Mouse (Mus musculus) kidney, embryonic 16.5 days (tissue): ENCODE results near the gene Ado. TPM values are rescaled to one million over a fixed set of nuclear protein-coding genes. Genes with fewer than 3 reads are reported as not detected.

Source experiments
- ATAC-seq: fragments of 200-750 bp; cut with Nextera tagmentation; 2 replicates; pipeline ENCODE4 v1.8.0; 2017; ENCODE audit warnings: moderate TSS enrichment; ENCODE audit not compliant: low FRiP score, low TSS enrichment
- H3K27ac ChIP-seq: fragments of 300-500 bp; sonication (generic); 2 replicates; pipeline ENCODE4 v1.5.1; 2014; ENCODE audit warnings: low read length
- H3K27me3 ChIP-seq: fragments of 300-500 bp; sonication (generic); 2 replicates; pipeline ENCODE4 v1.6.1; 2014; ENCODE audit warnings: low read length, control low read depth, mixed read lengths; ENCODE audit not compliant: insufficient read depth
- H3K36me3 ChIP-seq: fragments of 300-500 bp; sonication (generic); 2 replicates; pipeline ENCODE4 v1.6.1; 2014; ENCODE audit warnings: low read length, control low read depth, mixed read lengths; ENCODE audit not compliant: insufficient read depth
- H3K4me1 ChIP-seq: fragments of 300-500 bp; sonication (generic); 2 replicates; pipeline ENCODE4 v1.6.1; 2014; ENCODE audit warnings: low read length, control low read depth, mixed read lengths; ENCODE audit not compliant: insufficient read depth
- H3K4me2 ChIP-seq: fragments of 300-500 bp; sonication (generic); replicated peaks from 2 replicates; pipeline ENCODE4 v1.6.1; 2014; ENCODE audit warnings: low read depth, low read length
- H3K4me3 ChIP-seq: fragments of 300-500 bp; sonication (generic); 2 replicates; pipeline ENCODE4 v1.5.1; 2014; ENCODE audit warnings: mild to moderate bottlenecking, low read length
- H3K9ac ChIP-seq: fragments of 300-500 bp; sonication (generic); replicated peaks from 2 replicates; pipeline ENCODE4 v1.6.1; 2014; ENCODE audit warnings: low read length
- H3K9me3 ChIP-seq: fragments of 300-500 bp; sonication (generic); 2 replicates; pipeline ENCODE4 v1.6.1; 2016; ENCODE audit warnings: low read length, control low read depth
- WGBS: fragments of 180-500 bp; shearing (Covaris S2); extraction: QIAGEN DNeasy Blood & Tissue Kit; methylation state at CpG from one replicate; pipeline ENCODE4 v1.1.7; 2014; 5-methylcytosine and 5-hydroxymethylcytosine counted together
- polyA plus RNA-seq: library from polyadenylated mRNA; unstranded; fragments of >200 nt; fragmentation: Nextera tagmentation; extraction: Ambion mirVana; gene quantifications from 2 replicates; pipeline ENCODE4 v1.2.1, GENCODE M21; 2015

The Ado gene
- polyA plus RNA-seq, 1 experiment from 2014 or later = 73.1 TPM

GRCm38 (mm10) chr10:67512871-67513270 lies 35.9 kb downstream of the Ado start:
- Histone ChIP-seq H3K4me2 (no peak overlapping the region), H3K9me3 (no peaks in the 10 kb centered on the region), H3K27ac (no peak overlapping the region), H3K4me3 (no peak overlapping the region), H3K9ac (no peak overlapping the region), H3K4me1 (no peaks in the 10 kb centered on the region), H3K36me3 (no peaks in the 10 kb centered on the region), H3K27me3 (no peaks in the 10 kb centered on the region)
- no peak for ATAC-seq
- 58% methylated on average over 7 of the region's 7 CpGs for WGBS

GRCm38 (mm10) chr10:67512211-67512610 lies 36.5 kb downstream of the Ado start:
- WGBS = 70% methylated on average over 8 of the region's 8 CpGs
- no peak overlapping the region for H3K9ac ChIP-seq
- ATAC-seq = no peak

GRCm38 (mm10) chr10:67505248-67505647 lies 43.5 kb downstream of the Ado start:
- ATAC-seq = no peak
- no peak overlapping the region for H3K4me3 ChIP-seq
- WGBS = 71% methylated on average over 3 of the region's 3 CpGs
- no peak overlapping the region for H3K9ac ChIP-seq
- no peaks in the 10 kb centered on the region for H3K36me3 ChIP-seq
- no peak overlapping the region for H3K4me2 ChIP-seq
- H3K4me1 ChIP-seq = peaks cover 6% of the 10 kb centered on the region
- no peak overlapping the region for H3K27ac ChIP-seq
- no peaks in the 10 kb centered on the region for H3K27me3 ChIP-seq
- no peaks in the 10 kb centered on the region for H3K9me3 ChIP-seq

More at GRCm38 (mm10) chr10:67512211-67512610, 36.5 kb downstream of the Ado start:
- Histone ChIP-seq H3K27ac (no peak overlapping the region), H3K9me3 (no peaks in the 10 kb centered on the region), H3K27me3 (no peaks in the 10 kb centered on the region), H3K4me3 (no peak overlapping the region), H3K36me3 (no peaks in the 10 kb centered on the region), H3K4me1 (no peaks in the 10 kb centered on the region), H3K4me2 (no peak overlapping the region)

GRCm38 (mm10) chr10:67504046-67504445 lies 44.7 kb downstream of the Ado start:
- Histone ChIP-seq H3K27ac (no peak overlapping the region), H3K36me3 (no peaks in the 10 kb centered on the region)

GRCm38 (mm10) chr10:67503320-67503995 lies 45.3 kb downstream of the Ado start:
- Histone ChIP-seq H3K36me3 (no peaks in the 10 kb centered on the region), H3K27ac (no peak overlapping the region), H3K4me2 (no peak overlapping the region), H3K27me3 (no peaks in the 10 kb centered on the region), H3K9me3 (no peaks in the 10 kb centered on the region), H3K4me3 (no peak overlapping the region), H3K4me1 (peaks cover 6% of the 10 kb centered on the region), H3K9ac (no peak overlapping the region; the same call in 1 of the 2 replicates)
- 44% methylated on average over 15 of the region's 15 CpGs for WGBS
- ATAC-seq = no peak

More at GRCm38 (mm10) chr10:67504046-67504445, 44.7 kb downstream of the Ado start:
- Histone ChIP-seq H3K4me1 (peaks cover 6% of the 10 kb centered on the region), H3K27me3 (no peaks in the 10 kb centered on the region), H3K4me2 (no peak overlapping the region), H3K4me3 (no peak overlapping the region), H3K9ac (no peak overlapping the region), H3K9me3 (no peaks in the 10 kb centered on the region)
- ATAC-seq = no peak
- WGBS = 64% methylated on average over 5 of the region's 5 CpGs

- H3K36me3 ChIP-seq = no peaks in the 10 kb centered on the region
- H3K4me3 ChIP-seq = no peak overlapping the region
- no peak overlapping the region for H3K27ac ChIP-seq
- H3K27me3 ChIP-seq = no peaks in the 10 kb centered on the region
- ATAC-seq = no peak
- no peak overlapping the region for H3K4me2 ChIP-seq
- no peak overlapping the region for H3K9ac ChIP-seq
- WGBS = 92% methylated on average over 9 of the region's 9 CpGs
- no peaks in the 10 kb centered on the region for H3K4me1 ChIP-seq
- no peaks in the 10 kb centered on the region for H3K9me3 ChIP-seq
These were observed 50.8 kb downstream of the Ado start for GRCm38 (mm10) chr10:67497951-67498350.

- H3K4me3 ChIP-seq = no peak overlapping the region
- no peak for ATAC-seq
- no peaks in the 10 kb centered on the region for H3K27me3 ChIP-seq
- H3K9me3 ChIP-seq = no peaks in the 10 kb centered on the region
- no peaks in the 10 kb centered on the region for H3K4me1 ChIP-seq
- WGBS = 83% methylated on average over 15 of the region's 15 CpGs
- no peak overlapping the region for H3K4me2 ChIP-seq
- H3K27ac ChIP-seq = no peak overlapping the region
- H3K36me3 ChIP-seq = no peaks in the 10 kb centered on the region
- no peak overlapping the region for H3K9ac ChIP-seq
These were observed 51.4 kb downstream of the Ado start for GRCm38 (mm10) chr10:67497144-67497892.

Other genes starting within 250 kb of the Ado start
- gene Egr2, start 13.5 kb downstream of the Ado start, polyA plus RNA-seq = 0.64 and 1.1 TPM in 2 replicates